Mouse (Mus musculus): ENCODE results near the gene Auts2. TPM values are rescaled to one million over a fixed set of nuclear protein-coding genes. Genes with fewer than 3 reads are reported as not detected.

Gene Auts2
- polyA plus RNA-seq, 1 experiment from 2014 or later, result 7.5 TPM

- no peaks in the 10 kb centered on the region for H3K27me3 ChIP-seq (ENCODE audit: insufficient read depth, low read length)
- H3K4me2 ChIP-seq (ENCODE audit: low read length), result no peak overlapping the region
- H3K9me3 ChIP-seq (replicated peaks; ENCODE audit: low read length), result no peaks in the 10 kb centered on the region
- no peak overlapping the region for H3K4me3 ChIP-seq (replicated peaks; ENCODE audit: low read depth, low read length)
- no peaks in the 10 kb centered on the region for H3K36me3 ChIP-seq (ENCODE audit: insufficient read depth, low read length)
- 90% methylated on average over 2 of the region's 2 CpGs for WGBS
- H3K27ac ChIP-seq, result no peak overlapping the region
- H3K9ac ChIP-seq (ENCODE audit: low read depth, low read length), result no peak overlapping the region
- no peak for DNase-seq (ENCODE audit: low spot score)
- TF ChIP-seq CTCF (IDR thresholded peaks at IDR 0.05; ENCODE audit: low read depth), result no peak
- H3K4me1 ChIP-seq (replicated peaks; ENCODE audit: insufficient read depth, low read length), result peaks cover 6% of the 10 kb centered on the region; the same call in 1 of the 2 replicates
- no peak for ATAC-seq (replicated peaks; ENCODE audit: low FRiP score, low read depth)
Measured at GRCm38 (mm10) chr5:132436473-132436872, 106.7 kb downstream of the Auts2 start.

DNA sequence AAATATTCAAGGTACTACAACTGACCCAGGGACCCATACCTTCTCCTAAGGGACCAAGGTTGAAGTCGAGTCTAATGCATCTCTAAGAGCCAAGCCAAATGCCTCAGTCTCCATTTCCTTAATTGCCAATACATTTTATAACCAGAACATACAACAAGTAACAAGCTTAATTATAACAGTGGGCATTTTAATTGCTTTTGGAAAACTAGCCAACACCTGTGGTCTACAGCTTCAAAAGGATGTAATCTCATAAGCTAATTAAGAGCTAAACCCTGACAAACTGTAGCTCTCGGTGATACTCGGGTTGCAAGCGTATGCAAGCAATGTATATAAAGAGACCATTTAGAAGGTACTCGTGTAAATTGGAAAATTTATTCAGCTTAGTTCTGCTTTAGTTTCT, 107.7 kb downstream of the Auts2 start:
- WGBS, result 77% methylated on average over 5 of the region's 5 CpGs
- no peak for ATAC-seq (replicated peaks; ENCODE audit: low FRiP score, low read depth)
- H3K4me2 ChIP-seq (ENCODE audit: low read length), result no peak overlapping the region
- no peaks in the 10 kb centered on the region for H3K36me3 ChIP-seq (ENCODE audit: insufficient read depth, low read length)
- no peak for DNase-seq (ENCODE audit: low spot score)
- H3K4me3 ChIP-seq (replicated peaks; ENCODE audit: low read depth, low read length), result no peak overlapping the region
- H3K27me3 ChIP-seq (ENCODE audit: insufficient read depth, low read length), result no peaks in the 10 kb centered on the region
- H3K27ac ChIP-seq, result no peak overlapping the region
- TF ChIP-seq CTCF (IDR thresholded peaks at IDR 0.05; ENCODE audit: low read depth), result no peak
- H3K9me3 ChIP-seq (replicated peaks; ENCODE audit: low read length), result no peaks in the 10 kb centered on the region
- no peak overlapping the region for H3K9ac ChIP-seq (ENCODE audit: low read depth, low read length)
- peaks cover 6% of the 10 kb centered on the region; the same call in 1 of the 2 replicates for H3K4me1 ChIP-seq (replicated peaks; ENCODE audit: insufficient read depth, low read length)

- Histone ChIP-seq H3K9me3 (replicated peaks; ENCODE audit: low read length) (no peaks in the 10 kb centered on the region), H3K4me1 (replicated peaks; ENCODE audit: insufficient read depth, low read length) (peaks cover 6% of the 10 kb centered on the region), H3K27ac (no peak overlapping the region), H3K36me3 (ENCODE audit: insufficient read depth, low read length) (no peaks in the 10 kb centered on the region), H3K9ac (ENCODE audit: low read depth, low read length) (no peak overlapping the region), H3K27me3 (ENCODE audit: insufficient read depth, low read length) (no peaks in the 10 kb centered on the region), H3K4me3 (replicated peaks; ENCODE audit: low read depth, low read length) (no peak overlapping the region), H3K4me2 (ENCODE audit: low read length) (no peak overlapping the region)
- TF ChIP-seq CTCF (IDR thresholded peaks at IDR 0.05; ENCODE audit: low read depth), result no peak
- WGBS, result 81% methylated on average over 6 of the region's 6 CpGs
- ATAC-seq (replicated peaks; ENCODE audit: low FRiP score, low read depth), result no peak
- DNase-seq (ENCODE audit: low spot score), result no peak
Measured at GRCm38 (mm10) chr5:132433377-132434115, 109.6 kb downstream of the Auts2 start.

GRCm38 (mm10) chr5:132429363-132429762, 113.8 kb downstream of the Auts2 start:
- H3K9ac ChIP-seq (ENCODE audit: low read depth, low read length), result no peak overlapping the region
- no peaks in the 10 kb centered on the region for H3K36me3 ChIP-seq (ENCODE audit: insufficient read depth, low read length)
- H3K4me3 ChIP-seq (replicated peaks; ENCODE audit: low read depth, low read length), result no peak overlapping the region
- H3K9me3 ChIP-seq (replicated peaks; ENCODE audit: low read length), result no peaks in the 10 kb centered on the region
- ATAC-seq (replicated peaks; ENCODE audit: low FRiP score, low read depth) (no peak), DNase-seq (ENCODE audit: low spot score) (no peak)
- TF ChIP-seq CTCF (IDR thresholded peaks at IDR 0.05; ENCODE audit: low read depth), result no peak
- H3K27ac ChIP-seq, result no peak overlapping the region
- no peak overlapping the region for H3K4me2 ChIP-seq (ENCODE audit: low read length)
- no peaks in the 10 kb centered on the region for H3K27me3 ChIP-seq (ENCODE audit: insufficient read depth, low read length)
- WGBS, result 77% methylated on average over 3 of the region's 3 CpGs
- no peaks in the 10 kb centered on the region; the same call in none of the 2 replicates for H3K4me1 ChIP-seq (replicated peaks; ENCODE audit: insufficient read depth, low read length)

DNA sequence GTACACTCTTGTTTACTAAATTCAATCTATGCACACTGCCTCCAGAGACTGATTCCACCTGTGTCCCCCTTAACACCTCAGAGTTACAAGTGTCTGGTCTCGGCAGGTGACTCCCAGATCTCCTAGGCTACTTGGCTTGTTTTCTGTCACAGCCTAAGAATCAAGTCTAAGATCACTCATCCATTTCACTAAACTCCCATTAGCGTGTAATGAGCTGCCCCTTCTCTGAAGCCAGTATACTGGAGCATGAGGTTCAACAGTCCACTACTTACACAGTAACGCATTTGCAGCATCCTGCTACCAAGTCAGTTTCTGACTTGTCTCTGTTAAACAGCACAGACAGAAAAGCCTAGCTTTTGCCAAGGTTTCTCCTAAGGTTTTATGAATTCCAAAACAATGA, 116.8 kb downstream of the Auts2 start:
- ATAC-seq (replicated peaks; ENCODE audit: low FRiP score, low read depth), result peak; percentile 43; the same call in 1 of the 2 replicates

DNA sequence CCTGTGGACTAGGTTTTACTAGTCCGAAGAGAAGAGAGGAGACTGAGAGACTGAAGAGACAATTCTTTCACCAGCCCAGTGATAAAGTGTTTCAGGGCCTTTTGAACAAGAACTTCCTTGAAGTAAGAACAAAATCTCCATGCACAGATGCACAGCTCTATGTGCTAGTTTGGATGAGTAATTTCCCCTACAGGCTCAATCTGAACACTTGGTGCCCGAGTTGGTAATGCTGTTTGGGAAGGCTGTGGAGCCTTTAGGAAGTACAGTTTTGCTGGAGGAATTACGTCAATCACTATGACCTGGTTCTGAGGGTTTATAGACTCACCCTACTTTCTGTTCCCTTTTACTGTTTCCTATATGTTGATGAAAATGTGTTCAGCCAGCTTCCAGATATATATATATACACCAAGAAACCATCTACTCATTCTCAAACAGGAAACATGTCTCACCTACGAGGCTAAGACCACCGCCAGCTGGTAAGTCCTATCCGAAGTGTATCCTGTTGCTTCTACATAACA, 117.3 kb downstream of the Auts2 start:
- DNase-seq (ENCODE audit: low spot score), result no peak
- no peak for ATAC-seq (replicated peaks; ENCODE audit: low FRiP score, low read depth)
- TF ChIP-seq CTCF (IDR thresholded peaks at IDR 0.05; ENCODE audit: low read depth), result no peak
- Histone ChIP-seq H3K27me3 (ENCODE audit: insufficient read depth, low read length) (no peaks in the 10 kb centered on the region), H3K4me2 (ENCODE audit: low read length) (no peak overlapping the region), H3K9ac (ENCODE audit: low read depth, low read length) (no peak overlapping the region), H3K27ac (no peak overlapping the region), H3K36me3 (ENCODE audit: insufficient read depth, low read length) (no peaks in the 10 kb centered on the region), H3K4me1 (replicated peaks; ENCODE audit: insufficient read depth, low read length) (peaks cover 5% of the 10 kb centered on the region), H3K9me3 (replicated peaks; ENCODE audit: low read length) (no peaks in the 10 kb centered on the region), H3K4me3 (replicated peaks; ENCODE audit: low read depth, low read length) (no peak overlapping the region)
- 58% methylated on average over 6 of the region's 6 CpGs for WGBS

More for the DNA sequence above, 116.8 kb downstream of the Auts2 start:
- WGBS, result 42% methylated on average over 3 of the region's 3 CpGs
- H3K4me1 ChIP-seq (replicated peaks; ENCODE audit: insufficient read depth, low read length), result peaks cover 4% of the 10 kb centered on the region
- no peak overlapping the region for H3K9ac ChIP-seq (ENCODE audit: low read depth, low read length)
- H3K27ac ChIP-seq, result no peak overlapping the region
- H3K4me2 ChIP-seq (ENCODE audit: low read length), result no peak overlapping the region
- H3K36me3 ChIP-seq (ENCODE audit: insufficient read depth, low read length), result no peaks in the 10 kb centered on the region
- H3K9me3 ChIP-seq (replicated peaks; ENCODE audit: low read length), result no peaks in the 10 kb centered on the region
- no peak for TF ChIP-seq CTCF (IDR thresholded peaks at IDR 0.05; ENCODE audit: low read depth)
- H3K27me3 ChIP-seq (ENCODE audit: insufficient read depth, low read length), result no peaks in the 10 kb centered on the region
- H3K4me3 ChIP-seq (replicated peaks; ENCODE audit: low read depth, low read length), result no peak overlapping the region
- peak; percentile 70 for DNase-seq (ENCODE audit: low spot score)

Data from kidney, postnatal 0 days (tissue).